Mouse (Mus musculus) MEL (cell line): ENCODE results near the gene Alad. TPM values are rescaled to one million over a fixed set of nuclear protein-coding genes. Genes with fewer than 3 reads are reported as not detected.

ENCODE experiments used
- DNase-seq: peaks from one replicate; pipeline ENCODE4 v3.0.0; 2011; ENCODE audit warnings: low read depth, low spot score
- H3K27ac ChIP-seq: 2 replicates; pipeline ENCODE4 v1.5.1; 2012; ENCODE audit warnings: low read depth, mild to moderate bottlenecking, control low read depth, low read length, moderate library complexity; ENCODE audit not compliant: control insufficient read depth
- H3K27me3 ChIP-seq, 2 experiments: fragments of 150-350 bp in 1 of 2; sonication (generic) in 1 of 2; 2 replicates each; pipeline ENCODE4 v1.6.1; 2012; ENCODE audit warnings: low read length in 2 of 2, mild to moderate bottlenecking in 2 of 2, improper control_type of control experiment in 1 of 2, moderate library complexity in 1 of 2; ENCODE audit not compliant: insufficient read depth in 2 of 2, control insufficient read depth in 1 of 2
- H3K36me3 ChIP-seq, 2 experiments: 2 replicates each; pipeline ENCODE4 v1.6.1; 2012 to 2014; ENCODE audit warnings: low read length in 2 of 2, improper control_type of control experiment in 1 of 2, inconsistent platforms in 1 of 2, mild to moderate bottlenecking in 1 of 2; ENCODE audit not compliant: insufficient read depth in 2 of 2, control insufficient read depth in 1 of 2
- H3K4me1 ChIP-seq, 2 experiments: fragments of 150-350 bp in 1 of 2; sonication (generic) in 1 of 2; 2 replicates each; pipeline ENCODE4 v1.6.1; 2012; ENCODE audit warnings: low read length in 2 of 2, improper control_type of control experiment in 1 of 2, mild to moderate bottlenecking in 1 of 2; ENCODE audit not compliant: insufficient read depth in 2 of 2, control insufficient read depth in 1 of 2
- H3K4me3 ChIP-seq, 2 experiments: fragments of 150-350 bp in 1 of 2; sonication (generic) in 1 of 2; 2 replicates each; pipeline ENCODE4 v1.5.1; 2012; ENCODE audit warnings: low read depth in 2 of 2, low read length in 2 of 2, mild to moderate bottlenecking in 2 of 2, moderate library complexity in 2 of 2, control low read depth in 1 of 2, improper control_type of control experiment in 1 of 2; ENCODE audit not compliant: control insufficient read depth in 1 of 2, insufficient read depth in 1 of 2
- H3K79me2 ChIP-seq: 2 replicates; pipeline ENCODE4 v1.6.1; 2012; ENCODE audit warnings: mild to moderate bottlenecking, low read length, moderate library complexity; ENCODE audit not compliant: control insufficient read depth, poor library complexity, insufficient read depth
- H3K9ac ChIP-seq: 2 replicates; pipeline ENCODE4 v1.6.1; 2012; ENCODE audit warnings: low read depth, mild to moderate bottlenecking, control low read depth, low read length, moderate library complexity; ENCODE audit not compliant: control insufficient read depth, poor library complexity, severe bottlenecking
- H3K9me3 ChIP-seq: fragments of 150-350 bp; sonication (generic); replicated peaks from 2 replicates; pipeline ENCODE4 v1.6.1; 2012; ENCODE audit warnings: mild to moderate bottlenecking, low read length, improper control_type of control experiment, moderate library complexity; ENCODE audit not compliant: insufficient read depth
- BHLHE40 ChIP-seq: IDR thresholded peaks from 2 replicates; pipeline ENCODE4 v1.6.1; 2012; ENCODE audit warnings: low read depth, mild to moderate bottlenecking, inconsistent platforms, low read length, improper control_type of control experiment, borderline replicate concordance
- CHD2 ChIP-seq: IDR thresholded peaks from 2 replicates; pipeline ENCODE4 v1.6.1; 2011; ENCODE audit warnings: low read length, improper control_type of control experiment
- E2F4 ChIP-seq: IDR thresholded peaks from 2 replicates; pipeline ENCODE4 v1.6.1; 2011; ENCODE audit warnings: low read depth, low read length, improper control_type of control experiment, borderline replicate concordance
- ELF1 ChIP-seq: IDR thresholded peaks from 2 replicates; pipeline ENCODE4 v1.6.1; 2014; ENCODE audit warnings: low read depth, mild to moderate bottlenecking, inconsistent platforms, low read length, improper control_type of control experiment, moderate library complexity
- GABPA ChIP-seq: IDR thresholded peaks from 2 replicates; pipeline ENCODE4 v1.6.1; 2012; ENCODE audit warnings: low read depth, mild to moderate bottlenecking, inconsistent platforms, low read length, improper control_type of control experiment, moderate library complexity
- GATA1 ChIP-seq: IDR thresholded peaks from 2 replicates; pipeline ENCODE4 v1.6.1; 2011; ENCODE audit warnings: low read depth, low read length, improper control_type of control experiment
- HCFC1 ChIP-seq: IDR thresholded peaks from 2 replicates; pipeline ENCODE4 v1.6.1; 2012; ENCODE audit warnings: low read depth, mild to moderate bottlenecking, inconsistent platforms, low read length, improper control_type of control experiment, moderate library complexity
- JUND ChIP-seq: IDR thresholded peaks from 2 replicates; pipeline ENCODE4 v1.6.1; 2011; ENCODE audit warnings: low read depth, mild to moderate bottlenecking, improper control_type of control experiment, low read length
- KAT2A ChIP-seq: conservative IDR thresholded peaks from 2 replicates; pipeline ENCODE4 v1.6.1; 2012; ENCODE audit warnings: low read depth, low read length, improper control_type of control experiment, inconsistent platforms
- MAFK ChIP-seq: IDR thresholded peaks from 2 replicates; pipeline ENCODE4 v1.6.1; 2011; ENCODE audit warnings: low read depth, mild to moderate bottlenecking, low read length, improper control_type of control experiment, borderline replicate concordance
- MAX ChIP-seq: IDR thresholded peaks from 2 replicates; pipeline ENCODE4 v1.6.1; 2011; ENCODE audit warnings: low read length, improper control_type of control experiment
- MAZ ChIP-seq: IDR thresholded peaks from 2 replicates; pipeline ENCODE4 v1.6.1; 2012; ENCODE audit warnings: low read depth, mild to moderate bottlenecking, inconsistent platforms, low read length, improper control_type of control experiment
- MEF2A ChIP-seq: IDR thresholded peaks from 2 replicates; pipeline ENCODE4 v1.6.1; 2014; ENCODE audit warnings: low read depth, mild to moderate bottlenecking, inconsistent platforms, low read length, improper control_type of control experiment; ENCODE audit not compliant: poor library complexity, insufficient replicate concordance, severe bottlenecking; ENCODE audit errors: extremely low read depth
- MXI1 ChIP-seq: IDR thresholded peaks from 2 replicates; pipeline ENCODE4 v1.6.1; 2011; ENCODE audit warnings: mild to moderate bottlenecking, low read depth, low read length, improper control_type of control experiment
- MYB ChIP-seq: IDR thresholded peaks from 2 replicates; pipeline ENCODE4 v1.6.1; 2011; ENCODE audit warnings: mild to moderate bottlenecking, low read depth, low read length, improper control_type of control experiment
- MYC ChIP-seq: IDR thresholded peaks from 2 replicates; pipeline ENCODE4 v1.6.1; 2011; ENCODE audit warnings: low read depth, mild to moderate bottlenecking, low read length, improper control_type of control experiment, moderate library complexity
- NELFE ChIP-seq: IDR thresholded peaks from 2 replicates; pipeline ENCODE4 v1.6.1; 2011; ENCODE audit warnings: low read depth, low read length, improper control_type of control experiment
- NRF1 ChIP-seq: IDR thresholded peaks from 2 replicates; pipeline ENCODE4 v1.6.1; 2014; ENCODE audit warnings: low read depth, mild to moderate bottlenecking, inconsistent platforms, low read length, improper control_type of control experiment, moderate library complexity; ENCODE audit not compliant: poor library complexity, insufficient read depth, severe bottlenecking
- POLR2AphosphoS2 ChIP-seq: IDR thresholded peaks from 2 replicates; pipeline ENCODE4 v1.6.1; 2011; ENCODE audit warnings: low read length, improper control_type of control experiment
- RAD21 ChIP-seq: IDR thresholded peaks from 2 replicates; pipeline ENCODE4 v1.6.1; 2011; ENCODE audit warnings: mild to moderate bottlenecking, low read depth, low read length, improper control_type of control experiment
- RCOR1 ChIP-seq: IDR thresholded peaks from 2 replicates; pipeline ENCODE4 v1.6.1; 2012; ENCODE audit warnings: low read depth, mild to moderate bottlenecking, inconsistent platforms, low read length, improper control_type of control experiment
- SIN3A ChIP-seq: IDR thresholded peaks from 2 replicates; pipeline ENCODE4 v1.6.1; 2012; ENCODE audit warnings: low read length, improper control_type of control experiment, inconsistent platforms
- TAL1 ChIP-seq: IDR thresholded peaks from 2 replicates; pipeline ENCODE4 v1.6.1; 2012; ENCODE audit warnings: mild to moderate bottlenecking, inconsistent platforms, low read length, moderate library complexity, mixed read lengths
- UBTF ChIP-seq: IDR thresholded peaks from 2 replicates; pipeline ENCODE4 v1.6.1; 2012; ENCODE audit warnings: low read depth, mild to moderate bottlenecking, inconsistent platforms, low read length, improper control_type of control experiment, moderate library complexity, borderline replicate concordance; ENCODE audit not compliant: insufficient read depth
- USF1 ChIP-seq: IDR thresholded peaks from 2 replicates; pipeline ENCODE4 v1.6.1; 2014; ENCODE audit warnings: low read depth, mild to moderate bottlenecking, inconsistent platforms, low read length, improper control_type of control experiment, moderate library complexity
- USF2 ChIP-seq, 2 experiments: IDR thresholded peaks; 2 replicates each; pipeline ENCODE4 v1.6.1; 2011 to 2012; ENCODE audit warnings: improper control_type of control experiment in 2 of 2, low read length in 2 of 2, borderline replicate concordance in 1 of 2, inconsistent platforms in 1 of 2, low read depth in 1 of 2, mild to moderate bottlenecking in 1 of 2; ENCODE audit not compliant: insufficient read depth in 1 of 2
- ZKSCAN1 ChIP-seq: IDR thresholded peaks from 2 replicates; pipeline ENCODE4 v1.6.1; 2012; ENCODE audit warnings: low read depth, mild to moderate bottlenecking, inconsistent platforms, low read length, improper control_type of control experiment, moderate library complexity
- ZNF384 ChIP-seq: IDR thresholded peaks from 2 replicates; pipeline ENCODE4 v1.6.1; 2012; ENCODE audit warnings: low read depth, mild to moderate bottlenecking, inconsistent platforms, low read length, improper control_type of control experiment
- polyA plus RNA-seq, 2 experiments: library from polyadenylated mRNA; stranded (reverse) in 1 of 2; unstranded in 1 of 2; fragments of >175 nt in 1 of 2; fragments of >200 nt in 1 of 2; gene quantifications; 2 replicates each; pipeline versions ENCODE4 v1.2.1 to v1.2.4; 2012; ENCODE audit warnings: low replicate concordance in 2 of 2, low read depth in 1 of 2; ENCODE audit not compliant: insufficient read length in 2 of 2, insufficient read depth in 1 of 2, missing spikeins in 1 of 2
- total RNA-seq: library from RNA; depleted of rRNA; stranded (reverse); fragments of 300-350 nt; gene quantifications from 2 replicates; pipeline ENCODE4 v1.2.3, GENCODE M21; 2012

Gene Alad
- total and polyA plus RNA-seq, 3 experiments: 213 to 386 TPM; not detected in 1

DNA sequence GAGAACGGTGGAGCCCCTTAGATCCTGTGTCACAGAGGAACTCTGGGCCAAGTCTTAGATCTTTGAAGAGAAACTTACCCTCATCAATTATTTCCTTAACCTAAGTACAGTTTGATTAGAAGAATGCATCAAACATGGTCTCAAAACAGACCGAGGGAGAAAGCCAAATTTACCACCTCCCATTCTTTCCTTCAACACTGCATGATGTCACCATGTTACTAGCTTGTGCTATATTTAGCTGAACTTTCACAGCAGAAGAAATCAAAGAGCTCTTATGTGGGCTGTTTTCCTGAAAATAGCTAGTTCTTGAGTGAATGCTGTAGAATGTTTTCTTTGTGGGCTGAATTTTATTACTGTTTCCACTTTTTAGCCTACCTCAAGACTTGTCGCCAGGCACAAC is 37.7 kb upstream of the Alad start:
- Histone ChIP-seq H3K9me3 (no peaks in the 10 kb centered on the region), H3K79me2 (no peaks in the 10 kb centered on the region), H3K9ac (no peak overlapping the region), H3K36me3 (peaks cover 0 to 5% of the 10 kb centered on the region in 2 experiments; a peak in 1 of 4 replicates), H3K4me1 (peaks cover 0 to 3% of the 10 kb centered on the region in 2 experiments; a peak in 2 of 4 replicates), H3K27me3 (no peaks in the 10 kb centered on the region), H3K4me3 (no peak overlapping the region), H3K27ac (no peak overlapping the region)
- TF ChIP-seq USF2 (IDR thresholded peaks at IDR 0.05; ENCODE audit: borderline replicate concordance in 1 of 2, insufficient read depth in 1 of 2, low read depth in 1 of 2, low read length in 2 of 2): no peak
- TF ChIP-seq UBTF: no peak
- TF ChIP-seq GABPA: no peak
- TF ChIP-seq RAD21: no peak
- TF ChIP-seq BHLHE40: no peak
- TF ChIP-seq CHD2: no peak
- no peak for TF ChIP-seq ZKSCAN1
- no peak for TF ChIP-seq MEF2A
- TF ChIP-seq MXI1: no peak
- no peak for TF ChIP-seq USF1
- TF ChIP-seq RCOR1: no peak
- no peak for TF ChIP-seq POLR2AphosphoS2
- TF ChIP-seq JUND: no peak
- TF ChIP-seq NRF1: no peak
- TF ChIP-seq ZNF384: no peak
- TF ChIP-seq MAFK: no peak
- no peak for TF ChIP-seq KAT2A
- TF ChIP-seq GATA1: no peak
- no peak for TF ChIP-seq SIN3A
- DNase-seq: no peak

GRCm38 (mm10) chr4:62551966-62552365 is 32.2 kb upstream of the Alad start:
- no peaks in the 10 kb centered on the region for H3K79me2 ChIP-seq
- DNase-seq: no peak
- no peak overlapping the region for H3K9ac ChIP-seq
- H3K36me3 ChIP-seq: no peaks in the 10 kb centered on the region
- no peaks in the 10 kb centered on the region; a peak in 1 of 4 replicates for H3K27me3 ChIP-seq
- no peaks in the 10 kb centered on the region for H3K4me1 ChIP-seq
- no peak overlapping the region for H3K27ac ChIP-seq
- no peak overlapping the region for H3K4me3 ChIP-seq
- TF ChIP-seq NRF1: no peak
- no peak for TF ChIP-seq MAX
- TF ChIP-seq ZNF384: no peak
- no peak for TF ChIP-seq CHD2
- no peak for TF ChIP-seq ELF1
- TF ChIP-seq MAZ: no peak
- no peak for TF ChIP-seq TAL1
- TF ChIP-seq NELFE: no peak
- TF ChIP-seq RCOR1: no peak
- TF ChIP-seq MYC: no peak
- no peak for TF ChIP-seq SIN3A
- TF ChIP-seq HCFC1: no peak
- TF ChIP-seq USF2 (IDR thresholded peaks at IDR 0.05; ENCODE audit: borderline replicate concordance in 1 of 2, insufficient read depth in 1 of 2, low read depth in 1 of 2, low read length in 2 of 2): no peak
- no peak for TF ChIP-seq MAFK
- TF ChIP-seq E2F4: no peak
- TF ChIP-seq MYB: no peak
- TF ChIP-seq ZKSCAN1: no peak
- no peak for TF ChIP-seq POLR2AphosphoS2
- TF ChIP-seq BHLHE40: no peak
- H3K9me3 ChIP-seq: no peaks in the 10 kb centered on the region
